Mouse (Mus musculus) gastrocnemius, postnatal 4 days (tissue): Measurements from ENCODE around the gene Phactr1. TPM values are rescaled to one million over a fixed set of nuclear protein-coding genes. Genes with fewer than 3 reads are reported as not detected.

Experiments used
- DNase-seq, 2 experiments: peaks; one replicate each; pipeline ENCODE4 v3.0.0; 2021 to 2022; ENCODE audit warnings: low spot score in 2 of 2, mixed read lengths in 2 of 2
- total RNA-seq, 2 experiments: library from RNA; stranded (reverse); gene quantifications; 2 replicates each; pipeline ENCODE4 v1.2.3; 2021

The Phactr1 gene
- total RNA-seq, 2 experiments from 2014 or later: 14.0 to 14.1 TPM

- DNase-seq: no peak
These were observed 293.1 kb downstream of the Phactr1 start for GRCm38 (mm10) chr13:42973561-42973960.

- DNase-seq: no peak
These were observed 293.5 kb downstream of the Phactr1 start for GRCm38 (mm10) chr13:42973961-42974360.

DNA sequence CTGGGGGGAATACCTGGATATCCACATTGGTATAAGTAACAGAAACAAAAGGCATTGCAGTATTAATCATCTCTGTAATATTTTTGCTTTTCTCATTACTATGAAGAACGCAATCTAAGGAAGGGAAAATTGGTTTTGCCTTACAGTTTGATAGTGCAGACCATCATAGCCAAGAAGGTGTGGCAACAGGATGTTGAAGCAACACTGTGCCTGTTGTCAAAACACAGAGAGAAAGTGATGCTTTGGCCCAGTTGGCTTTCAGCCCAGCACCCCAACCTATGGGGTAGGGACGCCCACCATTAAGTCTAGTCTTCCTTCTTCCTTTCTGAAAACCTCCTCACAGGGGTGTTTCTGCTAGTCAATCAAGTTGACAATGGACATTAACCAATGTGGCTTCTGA lies 294.1 kb downstream of the Phactr1 start:
- DNase-seq: no peak

GRCm38 (mm10) chr13:42976144-42976543 lies 295.7 kb downstream of the Phactr1 start:
- DNase-seq: no peak

- DNase-seq: no peak
These were observed 296.5 kb downstream of the Phactr1 start for GRCm38 (mm10) chr13:42976967-42977366.

DNA sequence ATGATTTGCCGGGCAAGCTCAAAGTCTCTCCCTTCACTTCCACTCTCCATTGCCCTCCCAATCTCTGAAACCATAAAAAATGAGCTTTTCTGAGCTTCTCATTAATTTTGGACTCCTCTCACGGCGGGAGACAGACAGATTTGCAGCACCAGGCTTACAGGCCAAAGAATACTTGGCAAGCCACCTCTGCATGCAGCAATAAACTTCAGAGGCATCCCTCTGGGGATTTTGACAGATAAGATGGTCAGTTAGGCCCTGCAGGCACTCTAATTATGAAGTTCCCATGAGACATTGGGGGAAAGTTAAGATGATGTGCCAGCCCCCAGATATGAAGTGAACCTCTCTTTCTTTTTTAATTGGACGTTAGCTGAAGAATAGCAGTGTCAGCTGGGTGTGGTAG lies 300.2 kb downstream of the Phactr1 start:
- DNase-seq: no peak

DNA sequence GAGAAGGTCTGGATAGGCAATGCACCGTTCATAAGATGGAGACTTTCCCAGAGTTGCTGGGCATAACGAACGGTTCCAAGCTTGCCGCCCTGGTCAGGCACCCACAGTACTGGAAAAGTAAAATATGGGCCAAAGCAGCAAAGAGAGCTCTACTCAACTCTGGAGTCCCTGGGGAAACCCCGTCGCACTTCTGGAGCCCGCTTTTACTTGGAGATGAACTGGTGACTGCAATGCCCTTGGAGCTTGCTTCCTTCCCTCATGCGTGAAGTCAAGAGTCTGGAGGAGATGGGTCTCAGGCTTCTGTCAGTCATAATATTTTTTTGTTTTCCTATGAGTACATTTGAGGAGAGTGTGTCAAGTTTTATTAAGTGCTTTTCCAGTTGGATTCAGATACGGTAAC lies 302.2 kb downstream of the Phactr1 start:
- no peak for DNase-seq

- no peak for DNase-seq
These were observed 305.4 kb downstream of the Phactr1 start for GRCm38 (mm10) chr13:42985806-42986205.

GRCm38 (mm10) chr13:42987931-42988579 lies 307.6 kb downstream of the Phactr1 start:
- no peak for DNase-seq

- DNase-seq: no peak
These were observed 309.1 kb downstream of the Phactr1 start for GRCm38 (mm10) chr13:42989481-42989880.

GRCm38 (mm10) chr13:42990051-42990450 lies 309.6 kb downstream of the Phactr1 start:
- DNase-seq: no peak

DNA sequence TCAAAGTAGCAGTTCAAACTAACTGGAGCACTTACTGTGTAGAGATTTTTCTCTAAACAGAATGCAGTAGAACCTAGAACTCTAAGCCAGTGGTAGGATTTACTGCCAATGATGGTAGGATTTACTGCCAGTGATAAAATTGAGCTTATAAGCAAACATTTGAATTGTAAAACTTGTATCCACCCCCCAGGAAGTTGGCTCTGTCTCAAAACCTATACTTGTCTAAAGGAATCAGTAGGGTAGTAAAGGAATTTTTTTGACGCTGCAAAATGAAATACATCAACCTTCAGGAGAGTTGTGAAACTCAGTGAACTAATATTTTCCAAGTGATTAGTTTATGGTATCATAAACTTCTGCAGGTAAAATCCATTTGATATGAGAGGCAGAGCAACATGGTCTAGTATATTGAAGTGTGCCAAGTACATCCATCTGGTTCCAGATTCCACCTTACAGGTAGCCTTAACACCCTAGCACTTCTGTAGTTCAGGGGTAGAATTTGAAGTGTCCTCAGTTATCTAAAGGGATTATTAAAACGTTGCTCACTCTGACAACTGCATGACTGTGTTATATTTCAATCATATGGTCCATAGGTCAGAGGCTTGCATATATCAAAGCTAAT lies 310.2 kb downstream of the Phactr1 start:
- no peak for DNase-seq

DNA sequence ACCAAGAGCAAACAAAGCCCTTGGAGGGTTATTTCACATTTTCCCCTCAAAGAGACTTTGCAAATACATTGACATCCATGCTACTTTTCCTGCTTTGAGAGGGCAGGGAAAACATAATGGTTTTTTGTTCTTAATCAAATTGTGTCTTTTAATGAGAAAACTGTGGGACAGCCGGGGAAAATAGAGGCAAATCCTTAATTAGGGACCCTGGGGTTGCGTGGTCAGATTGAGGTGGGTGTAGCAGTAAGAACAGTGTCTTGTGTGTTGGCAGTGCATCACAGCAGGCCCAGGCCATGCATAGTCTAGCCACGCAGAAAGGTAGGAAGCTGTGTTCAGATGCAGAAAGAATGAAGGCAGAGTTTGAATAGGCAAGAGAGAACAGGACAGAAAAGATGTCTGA lies 310.7 kb downstream of the Phactr1 start:
- no peak for DNase-seq

DNA sequence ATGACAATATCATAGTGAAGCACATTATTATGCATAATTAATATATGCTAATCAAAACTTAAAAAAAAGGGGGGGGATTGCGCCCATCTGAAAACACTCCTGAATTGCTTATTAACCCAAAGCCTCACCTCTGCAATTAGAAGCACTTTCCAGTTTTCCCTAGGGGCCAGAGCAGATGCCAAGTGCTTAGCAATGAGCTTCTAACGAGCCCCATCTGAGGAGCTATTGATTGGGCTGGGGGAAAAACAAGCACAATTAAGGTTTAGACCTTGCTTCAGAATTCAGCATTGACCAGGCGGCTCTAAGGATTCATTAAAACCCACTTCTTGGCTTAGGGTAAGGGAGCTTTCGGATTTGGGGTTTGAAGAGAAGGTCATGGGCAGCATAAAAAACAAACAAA lies 311.9 kb downstream of the Phactr1 start:
- DNase-seq: no peak

DNA sequence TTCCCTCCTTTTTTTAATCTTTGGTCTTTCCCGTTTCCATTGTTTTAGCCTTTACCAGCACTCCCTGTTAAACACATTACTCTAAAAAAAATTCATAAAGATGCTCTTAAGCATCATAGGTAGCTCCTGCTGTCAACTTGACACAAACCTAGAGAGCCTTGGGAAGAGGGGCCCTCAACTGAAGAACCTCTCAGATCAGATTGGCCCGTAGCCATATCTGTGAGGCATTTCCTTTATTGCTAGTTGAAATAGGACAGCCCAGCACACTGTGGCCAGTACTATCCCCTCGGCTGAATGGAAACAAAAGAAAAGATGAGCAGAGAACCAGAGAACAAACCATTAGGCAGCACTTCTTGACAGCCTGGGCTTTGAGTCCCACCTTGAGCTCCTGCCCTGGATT lies 313.9 kb downstream of the Phactr1 start:
- DNase-seq: no peak

DNA sequence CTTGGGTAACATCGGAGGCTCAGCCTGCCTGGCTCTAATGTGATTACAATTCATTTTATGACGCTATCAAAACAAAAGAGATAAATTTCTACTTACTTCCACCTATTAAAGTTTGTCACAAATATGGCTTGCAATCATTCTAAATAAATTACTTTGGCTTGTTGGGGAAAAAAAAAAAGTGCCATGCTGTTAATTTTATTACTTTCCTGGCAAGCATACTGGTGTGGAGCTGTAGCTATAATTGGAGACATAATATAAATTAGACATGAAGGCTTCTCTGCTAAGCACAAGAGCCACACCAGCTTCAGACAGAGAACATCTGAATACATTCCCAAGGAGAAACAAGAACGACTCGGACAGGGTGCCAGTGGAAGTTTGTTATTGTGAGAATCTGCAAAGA lies 315.8 kb downstream of the Phactr1 start:
- DNase-seq: no peak

- no peak for DNase-seq
These were observed 318.9 kb downstream of the Phactr1 start for GRCm38 (mm10) chr13:42999287-42999686.

DNA sequence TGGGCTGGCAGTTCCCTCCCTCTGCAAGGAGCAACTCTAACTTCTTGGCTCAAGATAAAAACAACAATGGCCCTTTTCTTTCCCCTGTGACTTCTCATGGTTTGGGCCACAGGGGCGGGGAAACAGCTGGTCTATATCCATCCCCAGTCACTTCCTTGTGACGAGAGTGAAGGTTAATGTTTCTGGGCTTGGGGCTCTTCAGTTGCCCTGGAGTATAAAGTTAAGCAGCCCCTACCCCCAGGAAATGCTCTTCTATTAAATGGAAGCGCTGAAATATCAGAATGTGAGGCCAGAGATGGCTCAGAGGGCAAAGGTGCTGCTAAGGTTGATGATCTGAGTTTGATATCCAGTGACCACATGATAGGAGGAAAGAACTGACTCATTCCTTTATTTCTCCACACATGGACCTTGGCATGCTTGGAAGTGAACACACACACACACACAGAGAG lies 324.7 kb downstream of the Phactr1 start:
- peak in 1 of 2 experiments; percentile 23 for DNase-seq

DNA sequence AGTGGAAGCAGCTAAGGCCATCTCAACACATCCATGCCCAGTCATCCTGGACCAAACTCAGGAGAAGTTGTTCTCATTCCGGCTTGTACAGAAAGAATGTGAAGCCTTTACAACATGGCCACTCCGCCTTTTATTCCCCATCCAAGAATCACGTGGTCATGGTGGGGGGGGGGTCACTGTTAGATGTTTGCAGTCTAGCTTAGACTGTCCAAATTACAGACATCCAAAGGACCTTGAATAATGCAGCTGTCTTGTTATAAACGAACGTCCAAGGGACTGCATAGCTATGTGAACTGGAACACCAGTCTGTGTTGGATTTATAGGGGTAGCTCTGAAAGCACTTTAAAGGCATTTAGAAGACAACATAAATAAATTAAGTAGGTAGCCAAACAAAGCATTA lies 328.0 kb downstream of the Phactr1 start:
- no peak for DNase-seq

DNA sequence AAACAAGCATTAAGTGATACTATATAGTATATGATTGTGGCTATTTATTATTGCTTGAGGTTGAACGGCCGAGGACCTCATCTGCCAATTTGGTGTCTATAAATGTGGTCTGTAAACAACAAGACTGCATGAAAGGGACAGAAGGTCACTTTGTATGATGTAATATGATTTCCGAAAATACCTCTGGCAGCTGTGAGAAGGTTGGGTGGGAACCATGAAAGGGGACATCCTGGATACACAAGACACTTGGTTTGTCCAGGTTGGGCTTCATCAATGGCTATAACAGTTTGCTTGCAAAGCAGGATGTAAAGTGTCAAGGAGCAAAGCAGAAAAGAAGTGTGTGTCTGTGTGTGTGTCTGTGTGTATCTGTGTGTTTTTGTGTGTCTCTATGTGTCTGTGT lies 329.2 kb downstream of the Phactr1 start:
- no peak for DNase-seq

DNA sequence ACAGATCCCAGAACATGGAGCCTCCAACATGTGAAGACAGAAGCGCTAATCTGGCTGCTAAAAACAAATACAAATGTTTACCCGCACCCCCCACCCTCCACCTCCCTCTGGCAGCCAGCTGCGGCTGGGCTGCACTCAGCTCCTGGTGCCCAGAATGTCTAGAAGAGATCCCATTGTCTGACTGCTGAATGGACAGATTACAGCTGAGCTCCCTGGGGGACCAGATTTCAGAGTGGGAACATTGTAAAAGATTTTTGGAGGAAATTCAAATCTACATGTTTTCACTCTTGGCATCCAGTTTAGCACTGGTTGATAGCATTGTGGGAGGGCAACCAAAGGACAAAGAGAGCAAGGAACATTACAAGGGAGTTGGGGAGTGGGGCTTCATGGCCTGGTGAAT lies 331.1 kb downstream of the Phactr1 start:
- DNase-seq: no peak

DNA sequence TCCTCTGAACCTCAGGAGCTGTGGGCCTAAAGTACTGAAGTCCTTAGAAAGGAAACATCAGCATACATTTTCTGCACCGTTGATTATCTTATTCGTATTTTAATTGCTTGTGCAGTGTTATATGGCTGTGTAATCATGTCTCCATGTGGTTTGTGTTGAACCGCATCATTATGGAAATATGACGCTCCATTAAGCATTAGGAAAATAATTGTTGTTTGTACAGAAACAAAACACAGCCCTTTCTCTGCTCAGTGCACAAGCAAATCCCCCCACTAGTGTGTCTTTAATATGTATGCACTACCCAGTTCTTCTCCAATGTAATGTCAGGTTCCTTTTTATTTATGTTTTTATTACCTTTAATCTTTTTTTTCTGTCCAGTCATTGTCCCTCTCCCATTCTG lies 333.6 kb downstream of the Phactr1 start:
- no peak for DNase-seq

GRCm38 (mm10) chr13:43015768-43016167 lies 335.3 kb downstream of the Phactr1 start:
- DNase-seq: no peak
